ENCODE assay signal across 7 mouse cellular contexts in genomic region chr11:99065979-99066378, GRCm38 (mm10). TPM values are rescaled to one million over a fixed set of nuclear protein-coding genes. Genes with fewer than 3 reads are reported as not detected.
DNase-seq lines count a peak whose midpoint lies in the region; ATAC-seq and TF ChIP-seq lines count a peak whose summit lies in the region.

No protein-coding gene starts in this region.

- H3K27ac ChIP-seq in lung, postnatal 0 days (ENCODE audit: low read length) = no peak overlapping the region

- no peak overlapping the region for H3K4me3 ChIP-seq in lung, postnatal 0 days (ENCODE audit: low read depth, low read length)

- H3K4me1 ChIP-seq in lung, postnatal 0 days (ENCODE audit: insufficient read depth, low read depth, low read length) = no peaks in the 10 kb centered on the region

- peak; percentile 89 for ATAC-seq in frontal cortex, adult (ENCODE audit: low TSS enrichment)
- ATAC-seq in hematopoietic stem cell, adult 5-6 weeks (replicated peaks in 1 of 2; ENCODE audit: insufficient read depth in 1 of 2, low FRiP score in 2 of 2, low TSS enrichment in 1 of 2, low read depth in 1 of 2, poor library complexity in 2 of 2, severe bottlenecking in 2 of 2) = peak; percentile 71 to 83; a peak in 3 of 4 replicates
- peak; percentile 89 for ATAC-seq in lung, postnatal 0 days

- no peaks in the 10 kb centered on the region for H3K36me3 ChIP-seq in lung, postnatal 0 days (ENCODE audit: insufficient read depth, low read length)

- TF ChIP-seq EP300 in lung, postnatal 0 days (IDR thresholded peaks at IDR 0.05) = 0 out of 2 replicates have a peak, but pooled peaks have one; percentile 16

- DNase-seq in R1 (ENCODE audit: low read depth, low spot score) = peak; percentile 86
- peak; percentile 58 for DNase-seq in cerebellum, adult 8-10 months
- DNase-seq in layer of hippocampus, postnatal 14 days (ENCODE audit: low spot score in 2 of 2) = peak; percentile 67 to 91
- DNase-seq in lung, postnatal 0 days (ENCODE audit: low spot score) = peak; percentile 96
- peak; percentile 75 to 77 for DNase-seq in right cerebral cortex, postnatal 36 days (ENCODE audit: low spot score in 2 of 2)

- no peaks in the 10 kb centered on the region for H3K27me3 ChIP-seq in lung, postnatal 0 days (replicated peaks; ENCODE audit: insufficient read depth, low read length)

- no peak overlapping the region for H3K4me2 ChIP-seq in lung, postnatal 0 days (replicated peaks; ENCODE audit: low read depth, low read length)

- WGBS in lung, postnatal 0 days = 14% methylated on average over 2 of the region's 2 CpGs

- no peaks in the 10 kb centered on the region for H3K9me3 ChIP-seq in lung, postnatal 0 days (ENCODE audit: low read length)

- TF ChIP-seq CTCF in lung, postnatal 0 days (IDR thresholded peaks at IDR 0.05) = peak; percentile 99

- H3K9ac ChIP-seq in lung, postnatal 0 days (replicated peaks; ENCODE audit: low read depth) = no peak overlapping the region

RNA-seq across cellular contexts. Expression of gene Tns4, which starts 23.1 kb away (rescaled TPM):
- 0.13 TPM in 1 of 2 replicates, not detected in the other for total RNA-seq in hematopoietic stem cell, adult 5-6 weeks (2017)
- total RNA-seq in layer of hippocampus, postnatal 14 days (2021) = under 1 TPM; 0.09 to 0.21 TPM
- 0.13 and 0.24 TPM in 2 replicates for polyA plus RNA-seq in lung, postnatal 0 days (2015; fragmentation: Nextera tagmentation; extraction: Ambion mirVana)

RNA-seq across cellular contexts. Expression of gene Igfbp4, which starts 24.9 kb away (rescaled TPM):
- total RNA-seq in hematopoietic stem cell, adult 5-6 weeks (2017) = 149 and 168 TPM in 2 replicates
- 100 to 1,000 TPM in 1 of 2 experiments, 10 to 100 TPM in 1; 93.6 to 121 TPM for total RNA-seq in layer of hippocampus, postnatal 14 days (2021)
- polyA plus RNA-seq in lung, postnatal 0 days (2015; fragmentation: Nextera tagmentation; extraction: Ambion mirVana) = 416 and 433 TPM in 2 replicates

RNA-seq across cellular contexts. Expression of gene Top2a, which starts 42.0 kb away (rescaled TPM):
- total RNA-seq in hematopoietic stem cell, adult 5-6 weeks (2017) = 503 and 531 TPM in 2 replicates
- total RNA-seq in layer of hippocampus, postnatal 14 days (2021) = 1 to 10 TPM; 8.1 to 9.8 TPM
- polyA plus RNA-seq in lung, postnatal 0 days (2015; fragmentation: Nextera tagmentation; extraction: Ambion mirVana) = 11.1 and 16.9 TPM in 2 replicates

Comparison
In these comparisons a context has a peak if more than half of its experiments do, and no peak if none do; other contexts are left out.
1. RNA of gene Top2a, which starts 42.0 kb away (total RNA-seq): 503 to 531 TPM in hematopoietic stem cell, adult 5-6 weeks; 8.1 to 9.8 TPM in layer of hippocampus, postnatal 14 days; every median in the first group is over 10 times any median in the second.
2. Peak in every context shown above with its lines, with median percentiles within 50 percentile points of each other: DNase-seq and ATAC-seq.